Mouse (Mus musculus): ENCODE results near the gene Mcrip2. TPM values are rescaled to one million over a fixed set of nuclear protein-coding genes. Genes with fewer than 3 reads are reported as not detected.
A peak's percentile ranks its signal among the peaks of the same experiment; 100 is the strongest.

Gene Mcrip2
- polyA plus RNA-seq, 1 experiment from 2014 or later, result 70.3 TPM

DNA sequence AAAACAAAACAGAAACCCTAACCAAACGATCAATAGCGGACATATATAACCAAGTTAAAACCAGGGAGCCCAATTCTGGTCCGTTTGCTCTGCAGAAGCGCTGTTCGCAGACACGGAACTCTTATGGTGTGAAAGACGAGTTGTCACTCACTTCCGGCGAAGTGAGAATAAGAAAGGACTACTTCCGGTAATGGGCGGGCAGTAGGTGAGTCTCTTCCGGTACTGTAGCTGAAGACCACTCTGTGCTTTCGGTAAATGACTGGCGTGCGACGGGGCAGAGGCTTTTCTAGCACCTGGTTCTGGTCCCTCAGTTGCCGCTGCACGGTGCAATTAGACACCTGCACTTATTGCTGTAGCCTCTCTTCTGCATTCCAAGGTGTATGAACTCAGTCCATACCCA is 45.1 kb downstream of the Mcrip2 start, which contains the start of gene Wdr24:
TSS of gene Wdr24 (plus strand) at position 176 of the 400 bp plus-strand sequence.
- Histone ChIP-seq H3K9ac (peak within 1 kb of the TSS; percentile 76), H3K4me3 (peak within 1 kb of the TSS; percentile 73), H3K4me2 (peak within 1 kb of the TSS; percentile 87), H3K4me1 (peaks cover 49% of the 10 kb centered on the region), H3K9me3 (replicated peaks) (no peaks in the 10 kb centered on the region), H3K36me3 (peaks cover 33% of the 10 kb centered on the region), H3K27ac (peak within 1 kb of the TSS; percentile 80), H3K27me3 (replicated peaks) (peaks cover 42% of the 10 kb centered on the region)
- ATAC-seq, result peak; percentile 73; the same call in 1 of the 2 replicates
- 1% methylated on average over 18 of the region's 18 CpGs for WGBS (ENCODE audit: insufficient replicate concordance)

GRCm38 (mm10) chr17:25818851-25819780 is 49.4 kb downstream of the Mcrip2 start:
- Histone ChIP-seq H3K4me3 (peak overlapping the region; percentile 22), H3K4me2 (peak overlapping the region; percentile 44), H3K36me3 (no peaks in the 10 kb centered on the region), H3K27me3 (replicated peaks) (peaks cover 84% of the 10 kb centered on the region), H3K4me1 (peaks cover 17% of the 10 kb centered on the region), H3K9ac (no peak overlapping the region), H3K27ac (no peak overlapping the region), H3K9me3 (replicated peaks) (no peaks in the 10 kb centered on the region)
- WGBS (ENCODE audit: insufficient replicate concordance), result 4% methylated on average over 46 of the region's 46 CpGs
- peak; percentile 45 for ATAC-seq

- no peaks in the 10 kb centered on the region for H3K9me3 ChIP-seq (replicated peaks)
- H3K27me3 ChIP-seq (replicated peaks), result peaks cover 97% of the 10 kb centered on the region
- ATAC-seq, result no peak
- peaks cover 10% of the 10 kb centered on the region for H3K4me1 ChIP-seq
- 67% methylated on average over 11 of the region's 11 CpGs for WGBS (ENCODE audit: insufficient replicate concordance)
- no peak overlapping the region for H3K27ac ChIP-seq
- no peak overlapping the region for H3K9ac ChIP-seq
- H3K4me3 ChIP-seq, result no peak overlapping the region
- no peaks in the 10 kb centered on the region for H3K36me3 ChIP-seq
- no peak overlapping the region for H3K4me2 ChIP-seq
These were observed 50.9 kb downstream of the Mcrip2 start for GRCm38 (mm10) chr17:25817662-25818061.

Small RNA genes within 50 kb of the gene (microRNA-seq; reads per million reads assigned to microRNA genes)
- not detected for gene Mir3082

Other genes with a start within 250 kb of the Mcrip2 start
- 1.2 and 1.4 TPM in 2 replicates for gene Gng13, start 151.6 kb downstream of the Mcrip2 start, polyA plus RNA-seq (2016; fragmentation: Nextera tagmentation; extraction: Ambion mirVana)
- 33.3 and 37.6 TPM in 2 replicates for gene Chtf18, start 141.3 kb downstream of the Mcrip2 start, polyA plus RNA-seq (2016; fragmentation: Nextera tagmentation; extraction: Ambion mirVana)
- 8.8 and 10.3 TPM in 2 replicates for gene Rpusd1, start 141.1 kb downstream of the Mcrip2 start, polyA plus RNA-seq (2016; fragmentation: Nextera tagmentation; extraction: Ambion mirVana)
- gene Mslnl, start 132.7 kb downstream of the Mcrip2 start, polyA plus RNA-seq (2016; fragmentation: Nextera tagmentation; extraction: Ambion mirVana), result not detected in 2 replicates
- 0.26 and 0.30 TPM in 2 replicates for gene Msln, start 114.4 kb downstream of the Mcrip2 start, polyA plus RNA-seq (2016; fragmentation: Nextera tagmentation; extraction: Ambion mirVana)
- gene Narfl, start 95.0 kb downstream of the Mcrip2 start, polyA plus RNA-seq (2016; fragmentation: Nextera tagmentation; extraction: Ambion mirVana), result 18.9 and 19.3 TPM in 2 replicates
- 11.4 and 11.9 TPM in 2 replicates for gene Haghl, start 83.1 kb downstream of the Mcrip2 start, polyA plus RNA-seq (2016; fragmentation: Nextera tagmentation; extraction: Ambion mirVana)
- 0.17 TPM in 1 of 2 replicates, not detected in the other for gene Ccdc78, start 82.2 kb downstream of the Mcrip2 start, polyA plus RNA-seq (2016; fragmentation: Nextera tagmentation; extraction: Ambion mirVana)
- 59.8 and 68.1 TPM in 2 replicates for gene Fam173a, start 75.9 kb downstream of the Mcrip2 start, polyA plus RNA-seq (2016; fragmentation: Nextera tagmentation; extraction: Ambion mirVana)
- not detected in 2 replicates for gene AC134908.4, start 73.1 kb downstream of the Mcrip2 start, polyA plus RNA-seq (2016; fragmentation: Nextera tagmentation; extraction: Ambion mirVana)
- 29.1 and 31.7 TPM in 2 replicates for gene Metrn, start 71.6 kb downstream of the Mcrip2 start, polyA plus RNA-seq (2016; fragmentation: Nextera tagmentation; extraction: Ambion mirVana)
- 0.18 and 0.33 TPM in 2 replicates for gene Fbxl16, start 59.7 kb downstream of the Mcrip2 start, polyA plus RNA-seq (2016; fragmentation: Nextera tagmentation; extraction: Ambion mirVana)
- gene Wdr24, start 45.1 kb downstream of the Mcrip2 start, polyA plus RNA-seq (2016; fragmentation: Nextera tagmentation; extraction: Ambion mirVana), result 17.7 and 18.7 TPM in 2 replicates
- gene Jmjd8, start 39.9 kb downstream of the Mcrip2 start, polyA plus RNA-seq (2016; fragmentation: Nextera tagmentation; extraction: Ambion mirVana), result 26.6 and 26.8 TPM in 2 replicates
- gene Stub1, start 35.4 kb downstream of the Mcrip2 start, polyA plus RNA-seq (2016; fragmentation: Nextera tagmentation; extraction: Ambion mirVana), result 150 and 156 TPM in 2 replicates
- gene Rhbdl1, start 31.5 kb downstream of the Mcrip2 start, polyA plus RNA-seq (2016; fragmentation: Nextera tagmentation; extraction: Ambion mirVana), result 0.80 and 0.89 TPM in 2 replicates
- gene Gm20683, start 27.0 kb downstream of the Mcrip2 start, polyA plus RNA-seq (2016; fragmentation: Nextera tagmentation; extraction: Ambion mirVana), result 0.43 and 0.64 TPM in 2 replicates
- gene Rhot2, start 23.9 kb downstream of the Mcrip2 start, polyA plus RNA-seq (2016; fragmentation: Nextera tagmentation; extraction: Ambion mirVana), result 15.8 and 17.4 TPM in 2 replicates
- 19.5 and 19.6 TPM in 2 replicates for gene Wdr90, start 7.3 kb downstream of the Mcrip2 start, polyA plus RNA-seq (2016; fragmentation: Nextera tagmentation; extraction: Ambion mirVana)
- gene Mettl26, start 6.3 kb upstream of the Mcrip2 start, polyA plus RNA-seq (2016; fragmentation: Nextera tagmentation; extraction: Ambion mirVana), result 52.3 and 53.5 TPM in 2 replicates
- 0.83 and 0.91 TPM in 2 replicates for gene Wfikkn1, start 12.1 kb upstream of the Mcrip2 start, polyA plus RNA-seq (2016; fragmentation: Nextera tagmentation; extraction: Ambion mirVana)
- 9.9 and 11.8 TPM in 2 replicates for gene Rab40c, start 51.0 kb upstream of the Mcrip2 start, polyA plus RNA-seq (2016; fragmentation: Nextera tagmentation; extraction: Ambion mirVana)
- gene Pigq, start 76.2 kb upstream of the Mcrip2 start, polyA plus RNA-seq (2016; fragmentation: Nextera tagmentation; extraction: Ambion mirVana), result 161 and 171 TPM in 2 replicates
- gene Nhlrc4, start 76.2 kb upstream of the Mcrip2 start, polyA plus RNA-seq (2016; fragmentation: Nextera tagmentation; extraction: Ambion mirVana), result 5.0 and 7.3 TPM in 2 replicates
- gene A930017K11Rik, start 83.8 kb upstream of the Mcrip2 start, polyA plus RNA-seq (2016; fragmentation: Nextera tagmentation; extraction: Ambion mirVana), result 0.36 and 0.49 TPM in 2 replicates
- gene Capn15, start 117.0 kb upstream of the Mcrip2 start, polyA plus RNA-seq (2016; fragmentation: Nextera tagmentation; extraction: Ambion mirVana), result 20.4 and 21.3 TPM in 2 replicates
- 4.2 and 4.3 TPM in 2 replicates for gene Rab11fip3, start 200.8 kb upstream of the Mcrip2 start, polyA plus RNA-seq (2016; fragmentation: Nextera tagmentation; extraction: Ambion mirVana)
- 12.0 and 13.2 TPM in 2 replicates for gene Decr2, start 221.6 kb upstream of the Mcrip2 start, polyA plus RNA-seq (2016; fragmentation: Nextera tagmentation; extraction: Ambion mirVana)
- gene Nme4, start 226.8 kb upstream of the Mcrip2 start, polyA plus RNA-seq (2016; fragmentation: Nextera tagmentation; extraction: Ambion mirVana), result 65.9 and 68.3 TPM in 2 replicates
- gene Tmem8, start 244.5 kb upstream of the Mcrip2 start, polyA plus RNA-seq (2016; fragmentation: Nextera tagmentation; extraction: Ambion mirVana), result 1.9 and 2.2 TPM in 2 replicates